Mouse (Mus musculus) myocyte (in vitro differentiated cells): ENCODE results near the gene Kank2. TPM values are rescaled to one million over a fixed set of nuclear protein-coding genes. Genes with fewer than 3 reads are reported as not detected.
A peak's percentile ranks its signal among the peaks of the same experiment; 100 is the strongest.
"Not testable (repeated sequence)": the region's sequence is repeated elsewhere in the genome, so short reads cannot be mapped to it uniquely, and the experiment has no call there.

Source experiments
- H3K27me3 ChIP-seq: one replicate; pipeline ENCODE4 v1.6.1; 2011; ENCODE audit not compliant: control insufficient read depth, insufficient read depth, insufficient read length
- H3K36me3 ChIP-seq: one replicate; pipeline ENCODE4 v1.6.1; 2011; ENCODE audit not compliant: control insufficient read depth, insufficient read depth
- H3K4me2 ChIP-seq: one replicate; pipeline ENCODE4 v1.6.1; 2011; ENCODE audit warnings: low read depth, control low read depth
- H3K4me3 ChIP-seq: one replicate; pipeline ENCODE4 v1.5.1; 2011; ENCODE audit warnings: mild to moderate bottlenecking, control low read depth, moderate library complexity
- H3K79me2 ChIP-seq: one replicate; pipeline ENCODE4 v1.6.1; 2011; ENCODE audit not compliant: control insufficient read depth, insufficient read depth
- H3ac ChIP-seq: one replicate; pipeline ENCODE4 v1.6.1; 2011; ENCODE audit not compliant: control insufficient read depth, insufficient read length
- CEBPB ChIP-seq: IDR thresholded peaks from 2 replicates; pipeline ENCODE4 v1.6.1; 2011; ENCODE audit warnings: mild to moderate bottlenecking, moderate library complexity; ENCODE audit not compliant: poor library complexity, insufficient read depth, severe bottlenecking
- E2F4 ChIP-seq: IDR thresholded peaks from one replicate; pipeline ENCODE4 v1.6.1; 2011; ENCODE audit warnings: mild to moderate bottlenecking, control low read depth, moderate library complexity; ENCODE audit not compliant: insufficient read depth
- MAX ChIP-seq: IDR thresholded peaks from one replicate; pipeline ENCODE4 v1.6.1; 2011; ENCODE audit warnings: low read depth, mild to moderate bottlenecking, control low read depth
- MYOD1 ChIP-seq, 3 experiments: IDR thresholded peaks; one replicate each; pipeline ENCODE4 v1.6.1; 2011; ENCODE audit warnings: control low read depth in 2 of 3, low read depth in 2 of 3, mild to moderate bottlenecking in 2 of 3, moderate library complexity in 1 of 3; ENCODE audit not compliant: insufficient read length in 2 of 3, control insufficient read depth in 1 of 3
- MYOG ChIP-seq, 3 experiments: IDR thresholded peaks; one replicate each; pipeline ENCODE4 v1.6.1; 2011; ENCODE audit warnings: control low read depth in 2 of 3, low read depth in 2 of 3, mild to moderate bottlenecking in 2 of 3; ENCODE audit not compliant: insufficient read length in 2 of 3, control insufficient read depth in 1 of 3, insufficient read depth in 1 of 3
- POLR2A ChIP-seq: IDR thresholded peaks from one replicate; pipeline ENCODE4 v1.6.1; 2011; ENCODE audit warnings: low read depth, mild to moderate bottlenecking, control low read depth, moderate library complexity; ENCODE audit not compliant: insufficient read length
- POLR2AphosphoS2 ChIP-seq: IDR thresholded peaks from one replicate; pipeline ENCODE4 v1.6.1; 2011; ENCODE audit warnings: low read depth, control low read depth; ENCODE audit not compliant: insufficient read length
- REST ChIP-seq: IDR thresholded peaks from one replicate; pipeline ENCODE4 v1.6.1; 2011; ENCODE audit warnings: mild to moderate bottlenecking, control low read depth, moderate library complexity; ENCODE audit not compliant: insufficient read depth, insufficient read length
- SRF ChIP-seq: IDR thresholded peaks from one replicate; pipeline ENCODE4 v1.6.1; 2011; ENCODE audit warnings: low read depth; ENCODE audit not compliant: control insufficient read depth, insufficient read length
- TCF12 ChIP-seq: IDR thresholded peaks from one replicate; pipeline ENCODE4 v1.6.1; 2011; ENCODE audit warnings: mild to moderate bottlenecking, control low read depth; ENCODE audit not compliant: poor library complexity, insufficient read depth, severe bottlenecking
- TCF3 ChIP-seq: IDR thresholded peaks from one replicate; pipeline ENCODE4 v1.6.1; 2011; ENCODE audit warnings: low read depth, control low read depth; ENCODE audit not compliant: insufficient read length
- USF1 ChIP-seq: IDR thresholded peaks from one replicate; pipeline ENCODE4 v1.6.1; 2011; ENCODE audit warnings: low read depth, mild to moderate bottlenecking, control low read depth, moderate library complexity
- polyA plus RNA-seq: library from polyadenylated mRNA; unstranded; fragments of >200 nt; fragmentation: generic; extraction: Trizol; gene quantifications from one replicate; pipeline ENCODE4 v1.2.1, GENCODE M21; 2012; ENCODE audit warnings: missing spikeins

Kank2 gene
- polyA plus RNA-seq, 1 experiment, result 49.4 TPM

DNA sequence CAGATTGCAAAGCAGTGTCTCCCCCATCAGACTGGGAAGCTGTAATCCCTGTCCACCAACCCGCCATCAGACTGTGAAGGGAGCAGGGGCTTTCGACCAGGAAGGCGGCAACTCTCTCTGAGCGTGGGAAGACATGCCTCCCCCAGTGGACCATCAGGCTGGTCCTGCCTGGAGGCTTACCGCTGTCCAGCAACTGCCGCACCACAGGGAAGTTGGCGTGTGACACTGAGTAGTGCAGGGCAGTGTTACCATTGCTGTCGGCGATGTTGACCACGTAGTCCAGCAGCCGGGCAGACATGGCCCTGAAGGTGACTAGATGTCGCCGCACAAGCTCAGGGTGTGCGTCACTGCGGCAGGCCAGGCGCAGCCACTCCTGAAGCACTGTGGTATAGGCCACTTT lies 24.2 kb downstream of the Kank2 start:
- Histone ChIP-seq H3ac (no peak overlapping the region), H3K4me3 (no peak overlapping the region), H3K4me2 (no peak overlapping the region), H3K27me3 (no peaks in the 10 kb centered on the region), H3K36me3 (peaks cover 42% of the 10 kb centered on the region), H3K79me2 (no peaks in the 10 kb centered on the region)
- TF ChIP-seq USF1 (no peak), POLR2AphosphoS2 (peak; percentile 43)

DNA sequence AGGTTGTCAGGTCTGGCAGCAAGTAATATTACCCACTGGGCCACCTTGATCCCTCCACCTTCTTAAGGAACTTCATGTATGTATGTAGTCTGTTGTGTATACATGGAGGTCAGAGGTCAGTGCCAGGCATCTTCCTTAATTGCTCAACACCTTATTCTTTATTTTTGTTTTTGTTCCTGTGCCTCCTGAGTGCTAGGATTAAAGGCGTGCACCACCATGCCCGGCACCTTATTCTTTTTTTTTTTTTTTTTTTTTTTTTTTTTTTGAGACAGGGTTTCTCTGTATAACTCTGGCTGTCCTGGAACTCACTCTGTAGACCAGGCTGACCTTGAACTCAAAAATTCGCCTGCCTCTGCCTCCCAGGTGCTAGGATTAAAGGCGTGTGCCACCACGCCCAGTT lies 25.1 kb downstream of the Kank2 start:
- H3K4me2 ChIP-seq, H3K27me3 ChIP-seq, H3ac ChIP-seq, H3K79me2 ChIP-seq, H3K4me3 ChIP-seq: not testable (repeated sequence)
- H3K36me3 ChIP-seq, result peaks cover 34% of the 10 kb centered on the region

DNA sequence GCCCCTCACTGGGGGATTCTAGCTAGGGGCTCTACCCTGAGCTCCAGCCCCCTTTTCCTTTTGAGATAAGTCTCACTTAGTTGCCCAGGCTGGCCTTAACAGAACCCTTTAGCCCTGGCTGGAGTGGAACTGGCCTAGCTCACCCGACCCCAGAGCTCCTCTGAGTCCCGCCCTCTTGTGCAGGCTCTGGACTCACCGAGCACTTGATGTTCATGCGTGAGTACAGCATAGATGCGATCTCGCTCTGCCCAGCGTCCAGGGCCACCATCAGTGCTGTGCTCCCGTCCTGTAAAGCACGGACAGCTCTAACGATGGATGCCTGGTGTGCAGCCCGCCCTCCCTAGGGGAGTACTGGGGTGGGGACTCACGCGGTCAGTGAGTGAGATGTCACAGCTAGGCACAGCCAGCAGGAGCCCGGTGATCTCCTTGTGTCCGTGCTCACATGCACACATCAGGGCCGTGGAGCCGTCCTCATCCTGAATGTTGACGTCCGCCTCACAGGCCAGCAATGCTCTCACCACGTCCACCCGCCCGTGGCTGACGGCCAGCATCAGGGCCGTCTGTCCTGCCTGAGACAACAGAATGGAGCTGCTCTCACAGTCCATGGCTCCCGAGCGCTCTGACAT lies 28.9 kb downstream of the Kank2 start:
- no peak for TF ChIP-seq POLR2A
- TF ChIP-seq MYOD1 (IDR thresholded peaks at IDR 0.05; ENCODE audit: control insufficient read depth in 1 of 3, insufficient read length in 2 of 3, low read depth in 2 of 3), result peak in 1 of 3 experiments; percentile 2
- Histone ChIP-seq H3K36me3 (peaks cover 30% of the 10 kb centered on the region), H3K4me3 (no peak overlapping the region), H3K4me2 (no peak overlapping the region), H3K79me2 (no peaks in the 10 kb centered on the region), H3K27me3 (no peaks in the 10 kb centered on the region), H3ac (no peak overlapping the region)

- H3ac ChIP-seq, result no peak overlapping the region
- peaks cover 26% of the 10 kb centered on the region for H3K36me3 ChIP-seq
- H3K4me2 ChIP-seq, result no peak overlapping the region
These were observed 29.8 kb downstream of the Kank2 start for GRCm38 (mm10) chr9:21768511-21769411.

GRCm38 (mm10) chr9:21767896-21768295 lies 30.6 kb downstream of the Kank2 start:
- Histone ChIP-seq H3K4me2 (no peak overlapping the region), H3ac (no peak overlapping the region), H3K79me2 (no peaks in the 10 kb centered on the region), H3K4me3 (no peak overlapping the region), H3K36me3 (peaks cover 26% of the 10 kb centered on the region), H3K27me3 (no peaks in the 10 kb centered on the region)
- TF ChIP-seq MYOG (IDR thresholded peaks at IDR 0.05; ENCODE audit: control insufficient read depth in 1 of 3, insufficient read depth in 1 of 3, insufficient read length in 2 of 3, low read depth in 2 of 3), result no peak
- TF ChIP-seq POLR2AphosphoS2, result no peak
- TF ChIP-seq SRF, result no peak
- TF ChIP-seq POLR2A, result no peak
- no peak for TF ChIP-seq USF1
- TF ChIP-seq REST, result no peak
- TF ChIP-seq MAX, result no peak
- TF ChIP-seq TCF3, result no peak
- TF ChIP-seq MYOD1 (IDR thresholded peaks at IDR 0.05; ENCODE audit: control insufficient read depth in 1 of 3, insufficient read length in 2 of 3, low read depth in 2 of 3), result no peak
- TF ChIP-seq TCF12, result no peak
- no peak for TF ChIP-seq CEBPB
- TF ChIP-seq E2F4, result no peak

More at GRCm38 (mm10) chr9:21768511-21769411, 29.8 kb downstream of the Kank2 start:
- Histone ChIP-seq H3K4me3 (no peak overlapping the region), H3K27me3 (no peaks in the 10 kb centered on the region), H3K79me2 (no peaks in the 10 kb centered on the region)
- TF ChIP-seq POLR2A, result no peak
